In the genomic region with DNA sequence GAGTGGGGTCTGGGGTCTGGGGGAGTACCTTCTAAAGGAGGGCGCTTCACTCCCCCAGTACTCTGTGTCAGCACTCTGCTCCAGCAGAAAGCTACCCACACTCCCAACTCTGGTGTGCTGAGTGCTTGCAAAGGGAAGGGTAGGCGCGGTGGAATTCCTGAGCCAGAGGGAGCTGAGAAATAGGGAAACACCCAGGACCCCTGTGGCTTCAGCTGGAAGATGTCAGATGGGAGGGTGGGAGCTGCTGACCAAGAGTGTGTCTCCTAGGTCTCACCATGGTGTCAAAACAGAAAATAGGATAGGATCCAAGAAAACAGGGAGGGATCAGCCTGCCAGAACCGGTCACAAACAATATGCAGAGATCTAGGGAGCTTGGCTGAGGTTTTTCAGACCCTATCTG, we compare ENCODE assay signal across 9 mouse cellular contexts. TPM values are rescaled to one million over a fixed set of nuclear protein-coding genes. Genes with fewer than 3 reads are reported as not detected.
DNase-seq lines count a peak whose midpoint lies in the region; ATAC-seq and TF ChIP-seq lines count a peak whose summit lies in the region.
"Had no signal": no experiment of that assay in that cellular context is flagged by ENCODE, and none has a peak within 500 bp of the region (broad histone marks: within the 10 kb centered on the region; RNA-seq: fewer than 3 reads in every experiment).

No protein-coding gene starts in this region.

- no peak for ATAC-seq in megakaryocyte, adult 5-6 weeks (ENCODE audit: poor library complexity, severe bottlenecking)
- peak; percentile 85 for ATAC-seq in forebrain, postnatal 0 days

- DNase-seq in embryo, embryonic 10 days (ENCODE audit: low spot score) = peak; percentile 25
- no peak for DNase-seq in embryo, embryonic 11 days
- peak; percentile 62 for DNase-seq in forebrain, postnatal 0 days
- DNase-seq in mesoderm, embryonic 11.5 days (ENCODE audit: low read depth, low spot score) = peak; percentile 37
- no peak for DNase-seq in ovary, postnatal 36 days (ENCODE audit: low spot score)
- DNase-seq in adrenal gland, adult (ENCODE audit: inconsistent age in 2 of 2, low spot score in 1 of 2) = no peak

- H3K36me3 ChIP-seq in megakaryocyte, embryonic 14.5 days (replicated peaks; ENCODE audit: low read length) = peaks cover 17% of the 10 kb centered on the region
- no peaks in the 10 kb centered on the region for H3K36me3 ChIP-seq in forebrain, postnatal 0 days (ENCODE audit: insufficient read depth)

- peak overlapping the region; percentile 48; the same call in 1 of the 2 replicates for H3K27ac ChIP-seq in forebrain, postnatal 0 days (ENCODE audit: low read depth, low read length)

- peaks cover 48% of the 10 kb centered on the region for H3K4me1 ChIP-seq in megakaryocyte, embryonic 14.5 days
- H3K4me1 ChIP-seq in forebrain, postnatal 0 days (ENCODE audit: insufficient read depth) = no peaks in the 10 kb centered on the region

- H3K9ac ChIP-seq in forebrain, postnatal 0 days = peak overlapping the region; percentile 80

- no peak for TF ChIP-seq CTCF in forebrain, postnatal 0 days (IDR thresholded peaks at IDR 0.05; ENCODE audit: low read depth)

- no peaks in the 10 kb centered on the region for H3K9me3 ChIP-seq in megakaryocyte, embryonic 14.5 days
- H3K9me3 ChIP-seq in forebrain, postnatal 0 days (ENCODE audit: low read length) = no peaks in the 10 kb centered on the region

- H3K27me3 ChIP-seq in megakaryocyte, embryonic 14.5 days (replicated peaks) = no peaks in the 10 kb centered on the region
- H3K27me3 ChIP-seq in forebrain, postnatal 0 days (ENCODE audit: insufficient read depth, low read length) = no peaks in the 10 kb centered on the region

- H3K4me3 ChIP-seq in megakaryocyte, embryonic 14.5 days (replicated peaks) = peak overlapping the region; percentile 98
- H3K4me3 ChIP-seq in forebrain, postnatal 0 days (ENCODE audit: low read depth, low read length) = peak overlapping the region; percentile 73

- H3K4me2 ChIP-seq in forebrain, postnatal 0 days (ENCODE audit: low read depth) = peak overlapping the region; percentile 81

- WGBS in forebrain, postnatal 0 days = 4% methylated on average over 4 of the region's 4 CpGs

RNA-seq across cellular contexts. Expression of a gene that starts 0.3 kb away (rescaled TPM):
- 7.2 and 24.3 TPM in 2 replicates for polyA plus RNA-seq in megakaryocyte, embryonic 14.5 days (2012; ENCODE audit: insufficient read depth, low replicate concordance)
- total RNA-seq in megakaryocyte, adult 5-6 weeks (2015) = 24.5 and 27.1 TPM in 2 replicates
- total RNA-seq in megakaryocyte, adult 5-6 weeks (2017) = 11.6 and 12.2 TPM in 2 replicates
- 7.8 and 11.0 TPM in 2 replicates for total RNA-seq in forebrain, postnatal 0 days (2014; rRNA removed)
- 5.6 and 9.0 TPM in 2 replicates for polyA plus RNA-seq in forebrain, postnatal 0 days (2015; fragmentation: Nextera tagmentation; extraction: Ambion mirVana)

RNA-seq across cellular contexts. Expression of a gene that starts 40.1 kb away (rescaled TPM):
- polyA plus RNA-seq in megakaryocyte, embryonic 14.5 days (2012; ENCODE audit: insufficient read depth, low replicate concordance) = not detected in 2 replicates
- not detected in 2 replicates for total RNA-seq in megakaryocyte, adult 5-6 weeks (2015)
- total RNA-seq in megakaryocyte, adult 5-6 weeks (2017) = not detected in 2 replicates
- not detected in 2 replicates for total RNA-seq in forebrain, postnatal 0 days (2014; rRNA removed)
- not detected in 2 replicates for polyA plus RNA-seq in forebrain, postnatal 0 days (2015; fragmentation: Nextera tagmentation; extraction: Ambion mirVana)
- total RNA-seq: left cerebral cortex, postnatal 25 days had no signal

Comparison
In these comparisons a context has a peak if more than half of its experiments do, and no peak if none do; other contexts are left out.
1. DNase-seq: peak in embryo, embryonic 10 days (single experiment), forebrain, postnatal 0 days (single experiment) and mesoderm, embryonic 11.5 days (single experiment); none in embryo, embryonic 11 days (single experiment), ovary, postnatal 36 days (single experiment) and adrenal gland, adult (0 of 2).